Mouse (Mus musculus) small intestine, adult 2 months (tissue): Measurements from ENCODE around the gene Mrln. TPM values are rescaled to one million over a fixed set of nuclear protein-coding genes. Genes with fewer than 3 reads are reported as not detected.
A peak's percentile ranks its signal among the peaks of the same experiment; 100 is the strongest.

Experiments
- H3K27ac ChIP-seq: fragments of 200-500 bp; 2 replicates; pipeline ENCODE4 v1.5.1; 2012; ENCODE audit warnings: low read depth, low read length, control low read depth, inconsistent platforms; ENCODE audit not compliant: insufficient read depth
- H3K27me3 ChIP-seq: fragments of 200-500 bp; 2 replicates; pipeline ENCODE4 v1.6.1; 2012; ENCODE audit warnings: mild to moderate bottlenecking, moderate library complexity, low read length, inconsistent platforms; ENCODE audit not compliant: control insufficient read depth, insufficient read depth
- H3K36me3 ChIP-seq: fragments of 200-500 bp; 2 replicates; pipeline ENCODE4 v1.6.1; 2012; ENCODE audit warnings: mild to moderate bottlenecking, low read length, control low read depth, inconsistent platforms; ENCODE audit not compliant: control insufficient read depth, insufficient read depth
- H3K4me1 ChIP-seq: fragments of 200-500 bp; 2 replicates; pipeline ENCODE4 v1.6.1; 2012; ENCODE audit warnings: low read length, inconsistent platforms, mixed read lengths; ENCODE audit not compliant: control insufficient read depth, insufficient read depth, insufficient read length
- H3K4me3 ChIP-seq: fragments of 200-500 bp; 2 replicates; pipeline ENCODE4 v1.5.1; 2012; ENCODE audit warnings: low read depth, mild to moderate bottlenecking, control low read depth, inconsistent platforms, low read length, moderate library complexity
- CTCF ChIP-seq: fragments of 200-500 bp; IDR thresholded peaks from 2 replicates; pipeline ENCODE4 v1.5.1; 2012; ENCODE audit warnings: low read depth, mild to moderate bottlenecking, control low read depth, inconsistent platforms, low read length, moderate library complexity, mixed read lengths; ENCODE audit not compliant: insufficient replicate concordance, insufficient read length; ENCODE audit errors: extremely low read depth
- POLR2A ChIP-seq: fragments of 200-500 bp; IDR thresholded peaks from 2 replicates; pipeline ENCODE4 v1.6.1; 2012; ENCODE audit warnings: low read depth, mild to moderate bottlenecking, control low read depth, inconsistent platforms, low read length, moderate library complexity
- whole genome bisulfite sequencing: fragments of 180-500 bp; shearing (Covaris S2); methylation state at CpG from one replicate; pipeline ENCODE4 v1.1.7; 2018; 5-methylcytosine and 5-hydroxymethylcytosine counted together
- polyA plus RNA-seq: library from polyadenylated mRNA; depleted of rRNA; stranded (reverse); fragments of >200 nt; gene quantifications from 2 replicates; pipeline ENCODE4 v1.2.3, GENCODE M21; 2012; rRNA removed

Gene Mrln
- polyA plus RNA-seq: not detected in 2 replicates

- Histone ChIP-seq H3K4me1 (peaks cover 3% of the 10 kb centered on the region; the same call in 1 of the 2 replicates), H3K4me3 (no peak within 1 kb of the TSS), H3K36me3 (no peaks in the 10 kb centered on the region), H3K27ac (no peak within 1 kb of the TSS), H3K27me3 (no peaks in the 10 kb centered on the region)
- WGBS: 23% methylated on average over 17 of the region's 17 CpGs
- no peak for TF ChIP-seq CTCF
- no peak for TF ChIP-seq POLR2A
Observed at GRCm38 (mm10) chr10:70204505-70205399, at the start of gene Mrln. TSS of gene Mrln (plus strand) at chr10:70204664.

GRCm38 (mm10) chr10:70156431-70157165 lies 47.9 kb upstream of the Mrln start:
- no peaks in the 10 kb centered on the region for H3K4me1 ChIP-seq
- 91% methylated on average over 3 of the region's 3 CpGs for WGBS
- H3K27ac ChIP-seq: no peak overlapping the region
- H3K27me3 ChIP-seq: no peaks in the 10 kb centered on the region
- H3K4me3 ChIP-seq: no peak overlapping the region
- TF ChIP-seq POLR2A (no peak), CTCF (peak; percentile 69; the same call in 1 of the 2 replicates)
- peaks cover 42% of the 10 kb centered on the region for H3K36me3 ChIP-seq

GRCm38 (mm10) chr10:70159651-70160320 lies 44.7 kb upstream of the Mrln start:
- H3K4me1 ChIP-seq: no peaks in the 10 kb centered on the region
- no peak overlapping the region for H3K4me3 ChIP-seq
- H3K36me3 ChIP-seq: peaks cover 41% of the 10 kb centered on the region
- TF ChIP-seq POLR2A: no peak
- TF ChIP-seq CTCF: no peak
- WGBS: 80% methylated on average over 12 of the region's 12 CpGs
- no peaks in the 10 kb centered on the region for H3K27me3 ChIP-seq
- H3K27ac ChIP-seq: no peak overlapping the region

- Histone ChIP-seq H3K36me3 (peaks cover 32% of the 10 kb centered on the region), H3K27me3 (no peaks in the 10 kb centered on the region), H3K4me3 (no peak overlapping the region), H3K27ac (no peak overlapping the region), H3K4me1 (no peaks in the 10 kb centered on the region)
- TF ChIP-seq POLR2A (no peak), CTCF (no peak)
- WGBS: 88% methylated on average over 12 of the region's 12 CpGs
Observed at GRCm38 (mm10) chr10:70160811-70161210, 43.7 kb upstream of the Mrln start.

GRCm38 (mm10) chr10:70161504-70161903 lies 43.0 kb upstream of the Mrln start:
- Histone ChIP-seq H3K27me3 (no peaks in the 10 kb centered on the region), H3K4me1 (no peaks in the 10 kb centered on the region), H3K4me3 (no peak overlapping the region), H3K27ac (no peak overlapping the region), H3K36me3 (peaks cover 30% of the 10 kb centered on the region)
- WGBS: 90% methylated on average over 14 of the region's 14 CpGs
- TF ChIP-seq CTCF: no peak

GRCm38 (mm10) chr10:70163681-70164080 lies 40.8 kb upstream of the Mrln start:
- H3K27ac ChIP-seq: no peak overlapping the region
- H3K27me3 ChIP-seq: no peaks in the 10 kb centered on the region
- H3K4me1 ChIP-seq: no peaks in the 10 kb centered on the region
- TF ChIP-seq POLR2A (no peak), CTCF (no peak)
- H3K4me3 ChIP-seq: no peak overlapping the region
- 66% methylated on average over 5 of the region's 5 CpGs for WGBS
- peaks cover 39% of the 10 kb centered on the region for H3K36me3 ChIP-seq
